Mouse (Mus musculus) liver, embryonic 13.5 days (tissue): ENCODE measurements around the gene Mettl21c. TPM values are rescaled to one million over a fixed set of nuclear protein-coding genes. Genes with fewer than 3 reads are reported as not detected.

Source experiments
- ATAC-seq: fragments of 200-750 bp; cut with Nextera tagmentation; 2 replicates; pipeline ENCODE4 v1.8.0; 2017; ENCODE audit warnings: low read depth, mild to moderate bottlenecking, moderate number of reproducible peaks, moderate library complexity
- DNase-seq: peaks from one replicate; pipeline ENCODE4 v3.0.0; 2022
- H3K27ac ChIP-seq: fragments of 300-500 bp; sonication (generic); 2 replicates; pipeline ENCODE4 v1.5.1; 2015; ENCODE audit warnings: moderate library complexity, mild to moderate bottlenecking, inconsistent platforms
- H3K27me3 ChIP-seq: fragments of 300-500 bp; sonication (generic); 2 replicates; pipeline ENCODE4 v1.6.1; 2015; ENCODE audit warnings: mild to moderate bottlenecking, inconsistent platforms
- H3K36me3 ChIP-seq: fragments of 300-500 bp; sonication (generic); 2 replicates; pipeline ENCODE4 v1.6.1; 2015; ENCODE audit warnings: mild to moderate bottlenecking, inconsistent platforms
- H3K4me1 ChIP-seq: fragments of 300-500 bp; sonication (generic); replicated peaks from 2 replicates; pipeline ENCODE4 v1.6.1; 2015; ENCODE audit warnings: inconsistent platforms
- H3K4me2 ChIP-seq: fragments of 300-500 bp; sonication (generic); 2 replicates; pipeline ENCODE4 v1.6.1; 2015; ENCODE audit warnings: inconsistent platforms, mild to moderate bottlenecking, moderate library complexity
- H3K4me3 ChIP-seq: fragments of 300-500 bp; sonication (generic); replicated peaks from 2 replicates; pipeline ENCODE4 v1.5.1; 2015; ENCODE audit warnings: mild to moderate bottlenecking, inconsistent platforms
- H3K9ac ChIP-seq: fragments of 300-500 bp; sonication (generic); 2 replicates; pipeline ENCODE4 v1.6.1; 2015; ENCODE audit warnings: mild to moderate bottlenecking, inconsistent platforms
- H3K9me3 ChIP-seq: fragments of 300-500 bp; sonication (generic); replicated peaks from 2 replicates; pipeline ENCODE4 v1.6.1; 2016; ENCODE audit warnings: inconsistent platforms
- WGBS: fragments of 180-500 bp; shearing (Covaris S2); methylation state at CpG from one replicate; pipeline ENCODE4 v1.1.7; 2015; ENCODE audit not compliant: insufficient replicate concordance; 5-methylcytosine and 5-hydroxymethylcytosine counted together
- polyA plus RNA-seq: library from polyadenylated mRNA; unstranded; fragments of >200 nt; fragmentation: Nextera tagmentation; extraction: Ambion mirVana; gene quantifications from 2 replicates; pipeline ENCODE4 v1.2.1, GENCODE M21; 2015

The Mettl21c gene
- polyA plus RNA-seq, 1 experiment from 2014 or later = 0.06 TPM

DNA sequence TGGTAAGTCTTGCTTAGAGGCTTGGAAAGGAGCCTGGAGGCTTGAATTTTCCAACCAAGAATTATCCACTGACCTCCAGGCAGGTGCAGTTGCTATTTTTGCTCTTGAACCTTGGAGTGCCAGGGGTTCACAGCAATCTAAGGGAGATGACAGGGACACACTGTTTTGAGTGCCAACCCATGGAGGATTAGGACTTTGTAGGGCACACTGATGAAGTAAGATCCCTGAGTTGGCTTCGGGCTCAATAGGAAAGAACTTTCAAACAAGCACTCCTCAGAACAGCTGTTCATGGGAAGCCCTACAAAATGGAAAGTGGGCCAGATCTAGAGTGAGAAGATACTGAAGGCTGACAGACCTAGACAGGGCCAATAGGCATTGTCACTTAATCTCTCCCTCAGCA is 2.8 kb upstream of the Mettl21c start:
- WGBS = 68% methylated on average over 1 of the region's 1 CpGs
- Histone ChIP-seq H3K4me2 (no peak overlapping the region), H3K4me1 (no peaks in the 10 kb centered on the region), H3K4me3 (no peak overlapping the region), H3K9me3 (no peaks in the 10 kb centered on the region), H3K27ac (no peak overlapping the region), H3K27me3 (no peaks in the 10 kb centered on the region), H3K9ac (no peak overlapping the region), H3K36me3 (no peaks in the 10 kb centered on the region)
- DNase-seq (no peak), ATAC-seq (no peak)

GRCm38 (mm10) chr1:44015556-44015955 is 4.3 kb downstream of the Mettl21c start:
- no peak overlapping the region for H3K4me2 ChIP-seq
- H3K9ac ChIP-seq = no peak overlapping the region
- H3K36me3 ChIP-seq = no peaks in the 10 kb centered on the region
- no peaks in the 10 kb centered on the region for H3K27me3 ChIP-seq
- DNase-seq (no peak), ATAC-seq (no peak)
- H3K27ac ChIP-seq = no peak overlapping the region
- no peak overlapping the region for H3K4me3 ChIP-seq
- no peaks in the 10 kb centered on the region for H3K4me1 ChIP-seq
- H3K9me3 ChIP-seq = no peaks in the 10 kb centered on the region
- 66% methylated on average over 2 of the region's 2 CpGs for whole genome bisulfite sequencing

- Histone ChIP-seq H3K4me1 (no peaks in the 10 kb centered on the region), H3K27me3 (no peaks in the 10 kb centered on the region), H3K27ac (no peak overlapping the region), H3K4me2 (no peak overlapping the region), H3K36me3 (peaks cover 22% of the 10 kb centered on the region), H3K4me3 (no peak overlapping the region), H3K9me3 (no peaks in the 10 kb centered on the region), H3K9ac (no peak overlapping the region)
- 83% methylated on average over 2 of the region's 2 CpGs for WGBS
- ATAC-seq (no peak), DNase-seq (no peak)
These were observed 15.3 kb downstream of the Mettl21c start for GRCm38 (mm10) chr1:44004513-44004912.

GRCm38 (mm10) chr1:43996914-43997589 is 22.8 kb downstream of the Mettl21c start:
- no peaks in the 10 kb centered on the region for H3K9me3 ChIP-seq
- DNase-seq (no peak), ATAC-seq (no peak)
- H3K4me2 ChIP-seq = no peak overlapping the region
- H3K9ac ChIP-seq = no peak overlapping the region
- no peaks in the 10 kb centered on the region for H3K27me3 ChIP-seq
- 74% methylated on average over 4 of the region's 4 CpGs for WGBS
- no peaks in the 10 kb centered on the region for H3K4me1 ChIP-seq
- no peak overlapping the region for H3K4me3 ChIP-seq
- H3K36me3 ChIP-seq = peaks cover 47% of the 10 kb centered on the region
- H3K27ac ChIP-seq = no peak overlapping the region

DNA sequence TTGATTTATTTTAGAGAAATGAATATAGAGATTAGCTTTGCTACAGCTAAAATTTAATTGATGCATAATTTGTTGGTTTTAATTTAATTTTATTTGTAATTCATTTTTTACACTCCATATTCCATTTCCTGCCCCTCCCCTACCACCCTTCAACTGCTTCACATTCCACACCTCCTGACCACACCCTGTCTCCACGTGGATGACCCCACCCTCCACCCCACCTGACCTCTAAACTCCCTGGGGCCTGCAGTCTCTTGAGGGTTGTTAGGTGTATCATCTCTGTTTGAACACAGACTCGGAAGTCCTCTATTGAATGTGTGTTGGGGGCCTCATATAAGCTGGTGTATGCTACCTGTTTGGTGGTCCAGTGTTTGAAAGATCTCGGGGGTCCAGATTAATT is 48.7 kb downstream of the Mettl21c start:
- WGBS = 46% methylated on average over 3 of the region's 3 CpGs
- peaks cover 54% of the 10 kb centered on the region for H3K36me3 ChIP-seq
- no peaks in the 10 kb centered on the region for H3K4me1 ChIP-seq
- H3K27ac ChIP-seq = no peak overlapping the region
- no peak overlapping the region for H3K4me2 ChIP-seq
- no peak overlapping the region for H3K4me3 ChIP-seq
- DNase-seq = no peak
- H3K9me3 ChIP-seq = no peaks in the 10 kb centered on the region
- ATAC-seq = no peak
- H3K9ac ChIP-seq = no peak overlapping the region
- H3K27me3 ChIP-seq = no peaks in the 10 kb centered on the region

DNA sequence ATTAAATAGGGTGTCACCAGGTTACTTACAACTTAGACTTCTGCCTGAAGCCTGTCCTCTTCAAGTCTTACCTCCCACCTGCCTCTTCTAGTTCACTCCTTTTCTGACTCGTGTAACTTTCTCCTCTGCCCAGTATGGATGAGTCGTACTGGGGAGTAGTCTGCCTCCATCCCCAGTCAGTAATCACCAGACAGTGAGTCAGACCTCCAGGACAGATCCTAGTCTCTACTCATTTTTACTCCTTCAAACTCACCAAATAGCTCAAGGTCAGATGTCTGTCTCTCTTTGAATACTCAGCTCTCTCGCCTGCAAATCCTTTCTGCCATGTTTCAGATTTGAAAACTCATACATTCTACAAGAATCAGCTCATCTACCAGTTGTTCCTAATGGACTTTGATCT is 50.5 kb downstream of the Mettl21c start:
- H3K9ac ChIP-seq = no peak overlapping the region
- H3K36me3 ChIP-seq = peaks cover 45% of the 10 kb centered on the region
- no peaks in the 10 kb centered on the region for H3K27me3 ChIP-seq
- H3K9me3 ChIP-seq = no peaks in the 10 kb centered on the region
- WGBS = 78% methylated on average over 3 of the region's 3 CpGs
- ATAC-seq (no peak), DNase-seq (no peak)
- H3K4me3 ChIP-seq = no peak overlapping the region
- no peak overlapping the region for H3K27ac ChIP-seq
- no peaks in the 10 kb centered on the region for H3K4me1 ChIP-seq
- H3K4me2 ChIP-seq = no peak overlapping the region

DNA sequence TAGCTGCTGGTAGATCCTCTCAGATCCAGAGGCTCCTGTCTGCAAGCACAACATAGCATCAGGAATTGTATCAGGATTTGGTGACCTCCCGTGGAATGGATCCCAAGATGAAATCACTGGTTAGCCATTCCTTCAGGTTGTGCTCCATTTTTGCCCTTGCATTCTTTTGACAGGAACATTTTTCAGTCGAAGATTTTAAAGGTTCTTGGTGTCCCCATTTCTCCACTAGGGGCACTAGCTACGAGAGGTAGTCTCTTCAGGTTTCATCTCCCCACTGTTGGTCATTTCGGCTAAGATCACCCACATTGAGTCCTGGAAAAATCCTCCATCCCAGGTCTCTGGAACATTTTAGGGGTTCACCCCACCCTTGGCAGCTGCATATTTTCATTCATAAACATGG is 53.1 kb downstream of the Mettl21c start:
- Histone ChIP-seq H3K27me3 (no peaks in the 10 kb centered on the region), H3K27ac (no peak overlapping the region), H3K9me3 (no peaks in the 10 kb centered on the region), H3K9ac (no peak overlapping the region), H3K4me1 (no peaks in the 10 kb centered on the region), H3K4me3 (no peak overlapping the region), H3K4me2 (no peak overlapping the region), H3K36me3 (peaks cover 38% of the 10 kb centered on the region)
- no peak for DNase-seq
- WGBS = 78% methylated on average over 4 of the region's 4 CpGs
- no peak for ATAC-seq

DNA sequence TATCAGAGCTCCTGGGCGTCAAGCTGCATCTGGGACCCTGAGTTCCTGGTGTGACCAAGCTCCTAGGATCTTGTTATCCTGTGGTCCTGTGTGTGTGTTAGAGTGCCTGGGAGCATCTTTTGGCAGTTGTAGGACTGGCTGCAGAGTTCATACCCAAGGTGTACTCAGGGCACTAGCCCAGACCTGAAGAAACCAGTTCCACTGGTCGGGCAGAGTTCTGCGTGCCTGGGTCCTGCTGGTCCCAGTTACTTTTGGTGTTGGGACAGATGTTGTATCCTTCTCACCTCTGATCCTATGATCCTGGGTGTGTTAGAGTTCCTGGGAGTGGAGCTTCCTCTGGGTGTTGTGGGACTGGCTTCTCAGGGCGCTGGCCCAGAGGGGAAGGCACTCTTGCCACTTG is 55.5 kb downstream of the Mettl21c start:
- H3K27me3 ChIP-seq = no peaks in the 10 kb centered on the region
- H3K9me3 ChIP-seq = no peaks in the 10 kb centered on the region
- H3K9ac ChIP-seq = no peak overlapping the region
- DNase-seq (no peak), ATAC-seq (no peak)
- peaks cover 39% of the 10 kb centered on the region for H3K36me3 ChIP-seq
- no peak overlapping the region for H3K4me2 ChIP-seq
- no peak overlapping the region for H3K4me3 ChIP-seq
- 90% methylated on average over 4 of the region's 4 CpGs for WGBS
- H3K27ac ChIP-seq = no peak overlapping the region
- H3K4me1 ChIP-seq = no peaks in the 10 kb centered on the region

Other genes starting within 250 kb of the Mettl21c start
- 9.4 and 12.4 TPM in 2 replicates for gene Uxs1, start 192.2 kb downstream of the Mettl21c start, polyA plus RNA-seq
- gene Tpp2, start 86.4 kb downstream of the Mettl21c start, polyA plus RNA-seq = 32.9 and 41.2 TPM in 2 replicates
- gene Gm8251, start 41.9 kb upstream of the Mettl21c start, polyA plus RNA-seq = 0.13 and 0.20 TPM in 2 replicates
- gene Tex30, start 82.4 kb upstream of the Mettl21c start, polyA plus RNA-seq = 80.3 and 89.4 TPM in 2 replicates
- gene Kdelc1, start 98.8 kb upstream of the Mettl21c start, polyA plus RNA-seq = 21.6 and 24.1 TPM in 2 replicates
- 4.4 and 5.6 TPM in 2 replicates for gene Bivm, start 98.9 kb upstream of the Mettl21c start, polyA plus RNA-seq
- gene Ercc5, start 127.7 kb upstream of the Mettl21c start, polyA plus RNA-seq = 5.9 and 6.9 TPM in 2 replicates
- gene Mettl21e, start 198.9 kb upstream of the Mettl21c start, polyA plus RNA-seq = not detected in 2 replicates